Mouse (Mus musculus): ENCODE data around the gene Fam117a. TPM values are rescaled to one million over a fixed set of nuclear protein-coding genes. Genes with fewer than 3 reads are reported as not detected.

Fam117a gene
- 1 to 10 TPM; 3.5 to 4.3 TPM for total RNA-seq (2021)
- long read RNA-seq, experiment 1, partial matches to known transcripts, result 0 of 5 reads
- long read RNA-seq, experiment 1, other reads (novel, unspliced or antisense), result 1 of 5 reads
- long read RNA-seq, experiment 2, partial matches to known transcripts, result 0 of 2 reads
- long read RNA-seq, experiment 2, other reads (novel, unspliced or antisense), result 0 of 2 reads

GRCm38 (mm10) chr11:95336568-95337128, at the start of gene Fam117a:
TSS of gene Fam117a (plus strand) at chr11:95337018.
- DNase-seq (ENCODE audit: low spot score in 2 of 2), result peak; percentile 43 to 56

- no peak for DNase-seq (ENCODE audit: low spot score in 2 of 2)
These were observed 44.8 kb upstream of the Fam117a start for GRCm38 (mm10) chr11:95291998-95292397.

DNA sequence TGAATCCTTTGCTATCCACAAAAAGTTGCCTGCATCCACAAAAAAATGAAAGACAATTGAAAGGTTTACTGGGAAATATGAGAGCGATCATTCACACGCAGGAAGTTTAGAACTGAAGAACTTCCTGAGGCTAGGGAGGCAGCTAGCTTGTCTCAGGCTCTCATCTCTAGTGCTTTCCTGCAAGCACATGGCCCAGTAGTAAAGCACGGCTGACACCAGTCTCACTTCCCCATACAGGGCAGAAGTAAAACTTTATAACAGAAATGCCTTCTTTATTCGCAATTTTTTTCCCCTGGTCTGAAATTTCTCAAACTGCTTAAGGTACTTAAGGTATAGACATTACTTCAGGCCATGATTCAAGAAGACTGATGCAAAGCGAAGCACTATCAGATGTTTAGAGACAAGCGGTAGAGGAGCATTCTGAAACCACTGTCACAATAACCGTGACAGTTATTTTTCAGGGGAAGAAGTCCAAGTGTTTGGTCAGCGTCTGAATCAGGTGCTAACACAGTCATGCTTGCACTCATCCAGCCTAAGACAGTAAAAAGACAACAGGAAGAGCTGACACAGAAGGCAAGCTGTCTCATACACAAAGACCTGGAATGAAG, 43.7 kb upstream of the Fam117a start:
- no peak for DNase-seq (ENCODE audit: low spot score in 2 of 2)

DNA sequence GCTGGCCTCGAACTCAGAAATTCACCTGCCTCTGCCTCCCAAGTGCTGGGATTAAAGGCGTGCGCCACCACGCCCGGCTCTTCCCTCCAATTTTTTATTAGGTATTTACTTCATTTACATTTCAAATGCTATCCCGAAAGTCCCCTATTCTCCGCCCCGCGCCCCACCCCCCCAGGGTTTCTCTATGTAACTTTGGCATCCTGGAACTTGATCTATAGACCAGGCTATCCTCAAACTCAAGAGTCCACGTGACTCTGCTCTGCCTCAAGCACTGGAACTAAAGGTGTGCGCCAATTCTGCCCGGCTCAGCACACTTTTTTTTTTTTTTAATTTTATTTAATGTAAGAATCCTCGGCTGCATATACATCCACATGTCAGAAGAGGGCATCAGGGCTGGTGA, 41.1 kb upstream of the Fam117a start:
- no peak for DNase-seq (ENCODE audit: low spot score in 2 of 2)

DNA sequence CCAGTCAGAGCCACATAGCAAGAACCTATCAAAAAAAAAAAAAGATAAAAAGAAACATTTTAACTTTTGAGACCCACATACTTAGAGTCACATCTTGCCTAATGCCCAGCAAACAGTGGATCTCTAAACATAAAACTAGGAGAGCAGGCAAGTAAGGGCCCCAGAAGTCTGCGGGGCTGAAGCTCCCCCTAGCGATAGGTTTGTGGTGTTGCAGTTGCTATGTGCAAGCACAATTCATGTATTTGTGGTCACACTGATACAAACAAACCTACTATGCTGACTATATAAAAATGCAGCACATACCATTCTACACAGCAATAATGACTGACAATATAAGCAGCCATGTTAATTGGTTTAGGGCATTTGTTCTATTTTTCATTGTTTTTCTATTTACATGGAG, 38.7 kb upstream of the Fam117a start:
- no peak for DNase-seq (ENCODE audit: low spot score in 2 of 2)

DNA sequence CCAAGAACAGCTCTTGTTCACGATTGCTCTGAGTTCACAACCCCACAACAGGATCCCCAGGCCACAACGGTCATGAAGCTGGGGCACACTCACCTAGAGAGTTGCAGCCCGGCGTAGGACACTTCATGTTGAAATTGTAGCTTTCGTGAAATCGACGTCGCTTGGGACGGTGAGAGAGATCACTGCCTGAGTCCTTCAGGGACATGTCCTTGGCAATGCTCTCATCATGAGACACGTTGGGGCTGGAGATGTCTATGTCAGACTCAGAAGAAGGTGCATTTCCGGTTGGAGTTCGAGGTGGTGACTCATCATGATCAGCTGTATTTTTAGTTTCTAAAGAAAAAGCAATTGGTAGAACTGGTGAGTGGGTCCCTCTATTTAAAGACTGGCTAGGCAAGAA, 36.9 kb upstream of the Fam117a start:
- no peak for DNase-seq (ENCODE audit: low spot score in 2 of 2)

GRCm38 (mm10) chr11:95301772-95302171, 35.0 kb upstream of the Fam117a start:
- no peak for DNase-seq (ENCODE audit: low spot score in 2 of 2)

DNA sequence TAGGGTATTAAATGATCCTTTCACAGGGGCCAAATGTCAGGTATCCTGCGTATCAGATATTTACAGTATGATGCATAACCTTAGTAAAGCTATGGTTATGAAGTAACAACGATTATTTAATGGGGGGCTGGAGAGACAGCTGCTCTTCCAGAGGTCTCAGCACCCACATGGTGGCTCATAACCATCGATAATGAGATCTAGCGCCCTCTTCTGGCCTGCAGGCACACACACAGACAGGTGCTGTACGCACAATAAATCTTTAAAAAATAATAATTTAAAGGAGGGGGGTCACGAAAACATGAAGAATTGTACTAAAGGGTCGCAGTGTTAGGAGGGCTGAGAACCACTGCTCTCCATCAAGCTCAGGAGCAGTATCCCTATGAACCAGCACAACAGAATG, 31.2 kb upstream of the Fam117a start:
- no peak for DNase-seq (ENCODE audit: low spot score in 2 of 2)

DNA sequence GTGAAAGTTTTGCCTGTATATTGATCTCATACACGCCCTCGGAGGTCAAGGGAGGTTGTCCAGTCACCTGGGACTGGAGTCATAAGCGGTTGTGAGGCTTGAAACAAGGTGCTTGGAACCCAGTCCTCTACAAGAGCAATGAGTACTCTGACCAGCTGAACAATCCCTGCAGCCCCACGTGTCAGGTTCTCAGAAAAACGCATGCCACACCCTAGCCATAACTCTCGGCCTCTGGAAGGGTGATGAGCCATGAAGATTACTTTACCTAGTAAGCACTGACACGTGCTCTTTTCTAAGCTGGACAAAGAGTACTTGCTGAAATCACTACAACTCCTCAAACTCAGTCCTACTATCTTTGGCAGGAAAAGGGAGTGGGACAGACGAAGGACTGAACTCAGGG, 29.3 kb upstream of the Fam117a start:
- no peak for DNase-seq (ENCODE audit: low spot score in 2 of 2)

- DNase-seq (ENCODE audit: low spot score in 2 of 2), result peak; percentile 96 to 99
These were observed 27.3 kb upstream of the Fam117a start for GRCm38 (mm10) chr11:95309510-95310006.

- peak; percentile 97 to 98 for DNase-seq (ENCODE audit: low spot score in 2 of 2)
These were observed 26.7 kb upstream of the Fam117a start, which contains the start of gene Kat7 for GRCm38 (mm10) chr11:95310007-95310647. TSS of gene Kat7 (minus strand) at chr11:95310246.

- no peak for DNase-seq (ENCODE audit: low spot score in 2 of 2)
These were observed 26.0 kb upstream of the Fam117a start for GRCm38 (mm10) chr11:95310648-95311424.

DNA sequence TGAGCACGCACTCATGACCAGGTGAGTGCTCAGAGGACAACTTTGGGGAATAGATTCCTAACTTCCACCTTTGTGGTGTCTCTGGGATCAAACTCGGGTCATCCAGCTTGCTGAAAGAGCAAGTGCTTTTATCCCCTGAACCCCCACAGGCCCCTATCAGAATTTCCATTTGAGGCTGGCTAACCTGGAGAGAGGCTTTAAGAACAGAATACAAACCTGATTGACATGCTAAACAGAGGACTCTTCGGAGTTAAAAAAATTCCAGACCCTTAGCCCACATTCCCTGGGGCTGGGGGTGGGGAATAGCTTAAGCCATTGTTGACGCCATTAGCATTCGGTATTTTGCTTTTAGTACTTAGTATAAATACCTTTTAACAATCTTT, 25.4 kb upstream of the Fam117a start:
- DNase-seq (ENCODE audit: low spot score in 2 of 2), result no peak

DNA sequence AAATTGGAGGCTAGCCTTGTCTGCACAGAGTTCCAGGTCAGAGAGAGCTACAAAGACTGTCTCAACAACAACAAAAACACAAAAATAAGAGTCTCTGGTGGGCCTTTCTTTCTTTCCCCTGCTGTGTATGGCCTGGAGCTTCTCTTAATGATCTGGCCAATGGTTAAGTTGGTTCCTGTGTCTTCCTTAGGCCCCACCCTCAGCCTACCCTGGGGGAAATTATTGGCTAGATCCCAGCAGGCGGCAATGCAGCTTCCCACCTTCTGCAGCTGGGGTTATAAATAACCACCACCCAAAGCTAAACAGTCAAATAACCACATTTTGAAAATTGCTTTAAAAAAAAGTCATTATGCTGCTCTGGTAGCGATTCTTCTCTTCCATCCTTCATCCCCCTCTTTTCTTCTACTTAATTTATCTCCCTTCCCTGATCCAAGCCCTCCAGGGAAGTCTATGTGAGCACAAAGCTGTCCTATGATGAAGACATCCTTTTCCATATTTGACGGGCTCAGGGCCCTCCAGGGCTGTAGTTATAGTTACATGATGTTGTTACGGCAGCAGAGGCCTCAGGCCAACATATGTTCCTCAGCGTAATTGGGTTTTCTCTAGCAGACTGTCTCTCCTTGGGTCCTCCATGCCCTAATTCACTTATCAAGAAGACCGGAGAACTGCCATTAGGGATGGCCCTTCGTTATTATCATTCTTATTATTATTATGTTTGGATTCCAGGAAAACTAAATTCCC, 21.4 kb upstream of the Fam117a start:
- DNase-seq (ENCODE audit: low spot score in 2 of 2), result no peak

GRCm38 (mm10) chr11:95318116-95318515, 18.7 kb upstream of the Fam117a start:
- DNase-seq (ENCODE audit: low spot score in 2 of 2), result no peak

GRCm38 (mm10) chr11:95319506-95319905, 17.3 kb upstream of the Fam117a start:
- DNase-seq (ENCODE audit: low spot score in 2 of 2), result no peak

- DNase-seq (ENCODE audit: low spot score in 2 of 2), result no peak
These were observed 16.8 kb upstream of the Fam117a start for GRCm38 (mm10) chr11:95320010-95320409.

DNA sequence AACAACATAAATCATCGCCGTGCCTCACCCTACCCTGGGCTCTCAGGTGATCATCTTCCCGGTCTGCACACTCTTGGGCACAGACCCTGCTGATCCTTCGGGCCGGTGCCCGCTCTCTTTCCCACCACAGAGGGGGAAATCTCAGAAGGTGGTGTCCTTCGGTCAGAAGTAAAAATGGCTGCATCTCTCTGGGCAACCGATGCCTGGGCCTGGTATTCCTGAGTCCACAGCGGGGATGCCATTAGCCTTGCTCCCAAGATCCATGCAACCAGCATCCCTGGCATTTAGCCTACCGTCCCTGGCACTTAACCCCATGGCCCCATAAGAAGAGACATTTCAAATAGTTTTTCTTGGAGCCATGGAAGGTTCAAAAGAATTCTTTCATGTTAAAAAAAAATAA, 12.6 kb upstream of the Fam117a start:
- DNase-seq (ENCODE audit: low spot score in 2 of 2), result no peak

- no peak for DNase-seq (ENCODE audit: low spot score in 2 of 2)
These were observed 11.0 kb upstream of the Fam117a start for GRCm38 (mm10) chr11:95325832-95326231.

- no peak for DNase-seq (ENCODE audit: low spot score in 2 of 2)
These were observed 10.6 kb upstream of the Fam117a start for GRCm38 (mm10) chr11:95326243-95326642.

- no peak for DNase-seq (ENCODE audit: low spot score in 2 of 2)
These were observed 8.2 kb upstream of the Fam117a start for GRCm38 (mm10) chr11:95328629-95329028.

All from left cerebral cortex, adult 18-20 months (tissue).